Mouse (Mus musculus) right cerebral cortex, postnatal 4 days (tissue): ENCODE results near the gene Adh6b.

ENCODE experiments used
- DNase-seq: peaks from one replicate; pipeline ENCODE4 v3.0.0-alpha.2; 2022

Adh6b gene

DNA sequence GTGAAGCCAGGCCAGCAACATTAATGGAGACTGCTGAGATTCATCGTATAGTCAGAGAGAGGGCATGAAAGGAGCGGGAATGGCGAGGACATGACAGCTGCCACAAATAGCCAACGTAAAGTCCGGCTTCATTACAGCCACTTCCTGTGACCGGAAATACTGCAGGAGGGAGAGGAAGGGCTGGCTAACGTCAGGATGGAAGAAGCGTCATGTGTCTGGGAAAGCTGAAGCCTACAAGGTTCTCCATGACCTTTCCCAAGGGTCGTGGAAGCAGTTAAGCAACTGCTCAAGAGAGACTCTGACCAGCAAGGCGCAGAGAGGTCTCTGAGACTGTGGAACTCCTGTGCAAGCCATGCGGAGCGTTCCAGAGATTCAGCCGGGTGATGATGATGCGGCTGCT, at the start of gene Adh6b:
Gene Adh6b (plus strand): TSS at position 305 of the 400 bp plus-strand sequence.
- DNase-seq, result no peak

DNA sequence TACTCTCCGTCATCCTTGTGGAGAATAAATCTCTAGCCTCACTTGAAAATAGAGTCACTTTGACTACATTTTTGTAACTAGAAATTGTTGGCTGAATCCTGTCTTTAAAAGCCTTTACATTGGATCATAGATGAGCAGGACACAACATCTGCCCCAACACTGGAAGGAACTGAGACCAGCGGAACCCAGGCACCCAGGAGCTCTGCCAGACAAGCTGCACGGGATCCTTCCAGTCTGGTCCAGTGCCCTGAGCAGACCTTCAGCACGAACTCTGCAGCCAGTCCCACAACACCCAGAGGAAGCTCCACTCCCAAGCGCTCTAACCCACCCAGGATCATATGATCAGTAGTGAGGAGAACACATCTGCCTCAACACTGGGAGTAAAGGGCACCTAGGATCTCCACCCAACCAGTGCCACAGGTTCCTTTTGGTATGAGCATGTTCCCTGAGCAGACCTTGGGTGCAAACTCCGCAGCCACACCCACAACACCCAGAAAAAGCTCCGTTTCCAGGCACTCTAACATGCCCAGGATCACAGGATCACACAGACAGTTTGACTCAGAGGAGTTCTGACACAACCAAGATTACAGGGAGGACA, 48.2 kb upstream of the Adh6b start:
- DNase-seq, result no peak

DNA sequence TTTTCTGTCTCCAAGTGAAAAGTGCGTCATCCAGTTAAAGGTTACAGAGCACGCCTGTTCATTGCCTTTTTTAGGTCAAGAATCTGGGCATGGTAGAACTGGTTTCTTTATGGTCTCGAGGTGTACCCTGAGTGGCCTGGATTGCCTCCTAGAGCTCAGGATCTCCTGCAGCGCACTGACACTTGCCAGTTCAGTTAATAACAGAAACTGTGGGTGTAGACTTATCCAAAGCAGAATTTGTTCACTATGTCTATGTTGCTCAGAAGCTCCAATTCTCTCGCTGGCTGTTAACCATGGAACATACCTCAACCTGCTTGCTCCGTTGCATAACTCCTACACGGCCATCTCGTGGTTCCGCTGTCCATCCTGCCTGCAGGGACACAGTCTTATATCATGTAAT, 41.4 kb upstream of the Adh6b start:
- DNase-seq, result no peak

DNA sequence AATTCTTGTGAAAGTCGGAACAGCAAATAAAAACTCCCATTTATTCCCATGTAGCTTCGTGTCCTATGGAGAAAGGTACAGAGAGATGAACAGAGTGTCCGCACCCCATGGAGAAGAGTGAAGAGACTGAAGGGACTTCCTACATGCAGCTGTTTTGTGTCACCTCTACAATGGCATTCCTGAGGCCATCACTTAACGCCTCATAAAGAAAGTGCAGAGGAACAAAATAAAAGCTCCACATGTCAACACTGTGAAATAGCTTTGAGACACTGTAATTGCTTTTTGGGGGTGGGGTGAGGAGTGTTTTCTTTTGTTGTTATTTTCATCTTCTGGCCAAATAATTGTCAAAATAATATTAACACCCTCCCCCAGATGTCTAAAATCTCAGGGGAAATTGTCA, 38.9 kb upstream of the Adh6b start:
- DNase-seq, result no peak

DNA sequence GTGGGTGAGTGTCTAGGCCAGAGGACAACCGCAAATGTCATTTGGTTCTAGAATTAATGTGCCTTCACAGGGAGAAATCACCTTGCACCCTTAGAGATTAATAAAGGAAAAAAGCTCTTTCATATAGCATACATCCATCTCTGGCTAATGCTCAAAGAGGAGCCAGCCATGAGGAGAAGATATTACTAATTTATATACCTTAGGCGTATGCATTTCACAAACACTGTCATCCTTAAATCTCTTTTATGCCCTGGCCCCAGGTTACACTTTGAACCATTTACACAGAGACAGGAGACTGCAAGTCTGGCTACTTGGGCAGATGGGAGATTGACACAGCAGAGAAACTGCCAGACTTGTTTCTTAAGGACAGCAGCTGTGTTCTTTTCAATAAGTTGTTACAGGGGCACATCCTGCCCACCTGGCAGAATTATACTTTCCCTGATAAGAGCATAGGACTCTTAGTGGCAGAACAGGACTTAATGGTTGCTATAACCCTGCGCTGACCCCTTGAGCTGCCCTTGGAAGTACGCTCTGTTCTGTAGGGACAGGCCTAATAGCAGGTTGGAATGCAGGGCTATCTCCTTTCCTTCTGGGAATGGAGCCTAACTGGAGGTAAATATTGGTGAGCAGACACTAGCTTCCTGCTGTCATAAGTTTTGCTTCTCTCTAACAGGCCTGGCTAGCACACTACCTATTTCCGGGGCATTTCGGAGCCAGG, 37.6 kb upstream of the Adh6b start:
- no peak for DNase-seq

DNA sequence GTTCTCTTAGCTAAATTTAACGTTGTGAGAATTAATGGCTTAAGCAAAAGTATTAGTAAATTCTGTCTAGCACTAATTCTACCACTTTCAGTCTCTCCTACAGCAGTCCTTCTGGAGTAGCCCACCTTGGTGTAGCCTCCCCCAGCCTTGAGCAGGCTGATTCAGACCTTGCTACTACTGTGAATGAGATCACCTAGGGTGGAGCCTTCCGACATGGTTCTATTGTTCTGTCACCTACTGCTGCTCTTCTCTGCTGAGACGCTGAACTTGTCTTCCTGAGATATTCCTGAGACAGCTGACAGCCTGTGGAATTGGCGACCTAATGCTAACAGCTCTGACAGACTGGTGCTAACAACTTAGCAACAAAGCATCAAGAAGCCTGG, 37.1 kb upstream of the Adh6b start:
- DNase-seq, result no peak

DNA sequence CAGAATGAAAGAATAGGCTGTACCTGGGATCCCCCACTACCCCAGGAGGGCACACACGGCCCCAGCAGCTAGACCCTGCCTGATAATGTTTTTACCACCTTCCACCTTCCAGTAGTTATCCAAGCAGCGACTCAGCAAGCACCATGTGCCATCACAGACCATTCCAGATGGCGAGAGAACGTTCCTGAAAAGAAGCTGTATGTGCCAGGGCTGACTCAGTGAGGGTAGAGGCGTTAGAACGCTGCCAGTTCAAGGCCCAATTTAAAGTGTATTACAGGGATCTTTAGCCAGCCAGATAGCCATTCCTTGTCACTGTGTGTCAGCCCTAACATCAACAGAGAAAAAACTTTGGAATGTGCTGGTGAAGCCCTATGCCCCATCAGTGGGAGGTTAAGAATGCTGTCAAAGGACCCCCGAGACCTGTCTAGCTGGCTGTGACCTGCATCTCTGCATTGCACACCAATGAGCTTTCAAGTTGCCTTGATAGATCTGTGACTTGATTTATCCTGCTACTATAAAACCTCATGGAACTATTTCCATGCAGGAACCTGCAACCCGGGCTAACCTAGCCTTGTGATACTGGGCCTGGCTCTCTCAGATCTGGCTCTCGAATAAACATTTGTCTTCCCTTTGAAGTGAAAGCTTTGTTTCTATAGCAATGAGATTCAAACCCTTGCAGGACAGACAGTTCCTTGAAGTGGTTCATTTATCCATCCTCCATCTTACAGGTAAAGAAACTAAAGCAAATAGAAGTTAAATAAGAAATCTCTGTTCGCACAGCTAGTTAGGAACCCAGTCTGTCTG, 35.9 kb upstream of the Adh6b start:
- no peak for DNase-seq

DNA sequence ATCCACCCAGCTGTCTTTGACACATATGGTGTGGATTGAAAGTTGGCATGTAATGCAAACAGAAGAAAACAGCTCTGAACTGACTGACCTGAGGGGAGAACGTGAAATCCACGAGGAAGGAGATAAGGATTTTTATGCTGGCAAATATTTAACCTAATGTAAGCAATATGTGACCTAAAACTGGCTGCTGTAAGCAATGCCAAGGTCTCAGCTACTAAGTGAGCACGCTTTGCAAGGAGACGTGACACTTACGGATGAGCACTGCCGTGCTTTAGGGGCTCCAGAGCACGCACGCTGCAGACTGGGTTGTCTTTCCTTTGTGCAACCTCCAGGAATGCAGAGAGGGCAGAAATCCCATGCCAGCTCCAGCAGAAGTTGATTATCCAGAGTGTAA, 35.3 kb upstream of the Adh6b start:
- no peak for DNase-seq

DNA sequence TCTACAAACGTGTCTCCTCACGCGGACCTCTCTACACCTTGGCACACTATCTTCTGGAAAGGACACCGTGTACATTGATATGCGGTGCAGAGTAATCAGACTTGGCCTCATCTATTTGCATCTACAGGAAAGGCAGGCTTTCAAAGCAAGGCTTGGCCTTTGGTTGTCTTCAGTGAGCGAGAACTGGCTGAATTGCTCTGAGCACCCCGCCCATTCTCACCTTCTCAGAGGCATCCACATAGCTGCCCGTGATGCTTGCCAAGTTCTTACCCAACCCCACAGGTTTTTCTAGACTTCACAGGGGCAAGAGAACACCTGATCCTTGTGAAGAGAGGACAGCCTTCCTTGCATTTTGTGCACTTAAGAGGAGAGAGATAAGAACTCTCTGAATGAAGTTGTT, 31.7 kb upstream of the Adh6b start:
- no peak for DNase-seq

DNA sequence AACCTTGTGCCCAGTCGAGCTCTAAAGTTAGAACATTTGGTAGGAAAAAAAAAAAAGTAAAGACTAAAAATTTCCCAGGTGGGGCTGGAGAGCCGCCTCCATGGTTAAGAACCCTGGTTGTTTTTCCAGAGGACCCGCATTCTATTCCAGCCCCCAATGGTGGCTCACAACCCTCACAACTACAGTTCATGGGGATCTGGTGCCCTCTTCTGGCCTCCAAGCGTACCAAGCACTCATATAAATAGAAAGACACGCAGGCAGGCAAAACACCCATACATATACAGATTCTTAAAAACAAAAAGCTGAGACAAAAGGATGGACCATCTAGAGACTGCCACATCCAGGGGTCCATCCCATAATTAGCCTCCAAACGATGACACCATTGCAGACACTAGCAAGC, 30.6 kb upstream of the Adh6b start:
- DNase-seq, result no peak

DNA sequence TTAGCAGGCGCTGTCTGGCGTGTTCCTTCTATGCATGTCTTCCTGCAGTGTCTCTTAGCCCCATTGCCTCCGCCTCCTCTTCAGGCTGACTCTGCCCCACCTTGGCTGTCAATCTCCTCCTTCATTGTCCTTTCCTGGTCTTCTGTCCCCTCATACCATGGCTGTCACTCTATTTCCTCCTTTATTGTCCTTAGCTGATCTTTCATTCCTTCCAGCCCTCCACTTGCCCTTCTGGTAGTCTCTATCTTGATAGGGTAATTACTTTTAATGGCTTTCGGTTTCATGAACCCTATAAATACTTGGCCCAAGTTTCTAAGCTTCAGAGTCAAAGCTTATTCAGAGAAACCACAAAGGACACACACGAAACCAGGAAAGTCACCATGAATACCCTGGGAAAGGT, 28.6 kb upstream of the Adh6b start, which contains the start of gene Adh6a:
Gene Adh6a (plus strand): TSS at position 322 of the 400 bp plus-strand sequence.
- DNase-seq, result no peak

DNA sequence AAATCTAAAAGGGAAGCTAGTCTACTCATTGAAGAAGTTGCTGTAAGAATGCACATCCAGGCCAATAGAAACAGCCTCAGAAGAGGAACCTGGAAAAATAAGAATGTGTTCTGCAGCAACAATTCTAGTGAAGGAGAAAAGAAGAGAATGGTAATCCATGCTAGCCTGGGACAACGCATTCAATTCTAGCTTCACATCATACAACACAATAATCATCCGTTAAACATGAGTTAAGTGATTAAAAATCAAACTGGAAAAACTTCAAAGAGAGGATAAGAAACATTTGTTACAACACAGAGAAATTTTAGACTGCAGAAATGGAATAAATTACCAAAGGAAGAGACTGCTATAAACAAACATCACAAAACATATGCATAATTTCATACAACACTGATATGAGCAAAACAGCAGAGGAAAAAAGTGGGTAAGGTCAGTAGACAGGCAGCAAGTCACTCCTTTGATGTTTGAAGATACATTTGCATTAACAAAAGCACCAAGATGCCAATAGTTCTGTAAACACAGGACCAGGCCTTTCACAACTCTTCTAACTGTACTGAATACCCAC, 24.6 kb upstream of the Adh6b start:
- no peak for DNase-seq

DNA sequence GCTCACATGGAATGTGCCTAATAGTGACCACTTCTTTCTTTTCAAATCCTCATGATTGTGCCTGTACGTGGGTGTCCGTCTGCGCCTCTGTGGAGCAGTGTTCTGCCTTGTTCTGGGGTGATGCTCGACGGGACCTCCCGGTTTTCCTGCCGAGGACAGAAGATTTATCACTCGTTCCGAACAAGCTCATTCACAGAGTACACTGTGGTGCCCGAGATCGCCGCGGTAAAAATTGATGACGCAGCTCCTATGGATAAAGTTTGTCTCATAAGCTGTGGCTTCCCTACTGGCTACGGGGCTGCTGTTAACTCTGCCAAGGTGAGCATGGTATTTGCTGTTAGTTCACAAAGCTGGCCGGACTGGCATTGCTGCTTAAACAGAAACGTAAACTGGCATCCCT, 16.6 kb upstream of the Adh6b start:
- no peak for DNase-seq

DNA sequence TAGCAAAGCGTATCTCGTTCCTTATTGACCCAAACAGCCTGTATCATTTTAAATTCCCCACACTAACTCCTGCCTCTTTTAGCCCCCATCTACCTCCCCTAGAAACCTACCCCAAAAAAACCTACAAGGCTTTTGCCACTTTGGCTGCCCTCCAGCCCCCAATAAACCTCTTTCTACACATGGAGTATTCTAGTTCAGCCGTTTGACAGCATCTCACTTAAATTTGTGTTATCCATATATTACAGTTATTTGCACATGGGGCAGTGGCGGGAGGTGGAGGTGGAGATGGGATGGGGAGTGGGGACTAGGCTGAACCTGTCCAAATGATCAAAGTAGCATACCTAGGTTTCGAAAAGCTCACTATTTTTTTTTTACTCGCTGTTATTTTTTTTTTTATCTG, 16.1 kb upstream of the Adh6b start:
- no peak for DNase-seq

DNA sequence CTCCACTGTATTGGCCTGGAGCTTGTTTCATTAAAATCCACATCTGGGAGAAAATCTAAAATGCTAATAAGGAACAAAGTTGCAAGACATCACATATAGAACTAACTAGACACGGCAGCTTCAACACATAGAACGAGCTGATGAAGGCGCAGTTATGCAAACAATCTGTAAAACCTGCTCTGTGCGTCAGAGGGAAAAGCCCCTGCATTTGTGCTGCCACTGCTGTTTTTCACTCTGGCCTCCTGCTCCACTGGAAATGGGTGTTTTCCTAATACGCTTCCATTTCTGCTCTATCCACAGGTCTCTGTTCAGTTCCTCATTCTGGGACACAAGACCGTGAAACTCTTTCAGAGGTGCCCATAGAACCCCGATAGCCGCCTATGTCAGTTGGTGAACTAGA, 7.7 kb upstream of the Adh6b start:
- DNase-seq, result no peak

DNA sequence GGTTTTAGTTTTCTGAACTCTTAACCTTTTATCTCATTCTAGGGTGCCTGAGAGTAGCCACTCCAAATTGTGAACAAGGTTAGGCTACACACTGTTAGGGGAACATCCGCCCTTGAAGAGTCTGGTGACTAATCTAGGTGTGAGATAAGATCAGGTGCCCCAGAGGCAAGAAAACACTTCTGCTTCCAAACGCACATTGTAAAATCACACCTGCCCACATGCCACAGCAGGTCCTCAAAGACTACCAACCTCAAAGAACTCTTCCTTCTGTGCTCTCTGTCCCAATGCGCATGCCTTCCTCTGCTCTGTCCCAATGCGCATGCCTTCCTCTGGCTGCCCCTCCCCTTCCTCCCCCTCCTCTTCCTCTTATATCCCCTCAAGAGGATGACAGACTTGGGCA, 7.3 kb upstream of the Adh6b start:
- no peak for DNase-seq

DNA sequence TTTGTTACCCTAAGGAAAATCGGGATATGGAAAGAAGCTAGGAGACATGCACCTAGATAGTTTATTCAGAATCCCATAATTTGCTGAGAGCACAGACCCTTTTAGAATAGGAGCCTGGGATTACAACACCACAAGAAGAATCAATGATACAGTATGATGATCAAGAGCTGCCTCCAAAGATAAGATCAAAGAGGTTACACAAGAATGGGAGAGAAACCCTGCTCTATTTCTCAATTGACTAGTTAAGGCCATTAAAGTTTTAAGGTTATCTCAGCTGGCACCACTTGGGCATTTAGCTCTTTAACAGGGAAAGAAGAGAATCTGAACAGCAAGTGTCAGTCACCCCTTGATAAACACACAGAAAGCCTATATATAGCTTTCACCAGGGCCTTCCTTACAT, 6.0 kb upstream of the Adh6b start:
- no peak for DNase-seq

DNA sequence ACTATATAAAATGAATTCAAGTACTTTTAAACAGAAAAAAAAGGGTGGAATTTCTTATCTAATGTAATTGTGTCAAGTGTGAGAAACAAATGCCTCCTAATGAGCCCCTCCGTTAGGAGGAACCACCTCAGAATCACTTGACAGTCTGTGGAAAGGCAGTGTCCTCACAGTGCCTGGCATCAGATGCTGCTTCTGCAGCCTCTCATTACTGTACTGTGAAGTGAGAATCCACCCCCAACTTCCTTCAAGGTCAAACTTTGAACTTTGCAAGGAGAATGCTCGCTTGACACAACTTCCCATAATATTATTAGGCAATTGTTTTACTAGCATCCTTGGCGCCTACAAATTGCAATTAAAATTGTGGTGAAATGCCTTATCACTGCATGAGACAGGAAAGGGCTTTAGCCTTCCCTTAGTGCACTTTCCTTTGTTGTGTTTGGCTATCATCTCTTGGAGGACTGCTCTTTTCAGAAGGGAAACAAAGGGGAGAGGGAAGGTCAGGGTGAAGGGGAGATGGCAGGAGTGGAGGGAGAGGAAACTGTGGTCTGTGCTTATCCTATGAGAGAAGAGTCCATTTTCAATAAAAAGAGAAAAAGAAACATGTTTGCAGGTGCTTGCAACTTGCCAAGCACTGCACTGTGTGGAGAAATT, 5.3 kb upstream of the Adh6b start:
- no peak for DNase-seq

DNA sequence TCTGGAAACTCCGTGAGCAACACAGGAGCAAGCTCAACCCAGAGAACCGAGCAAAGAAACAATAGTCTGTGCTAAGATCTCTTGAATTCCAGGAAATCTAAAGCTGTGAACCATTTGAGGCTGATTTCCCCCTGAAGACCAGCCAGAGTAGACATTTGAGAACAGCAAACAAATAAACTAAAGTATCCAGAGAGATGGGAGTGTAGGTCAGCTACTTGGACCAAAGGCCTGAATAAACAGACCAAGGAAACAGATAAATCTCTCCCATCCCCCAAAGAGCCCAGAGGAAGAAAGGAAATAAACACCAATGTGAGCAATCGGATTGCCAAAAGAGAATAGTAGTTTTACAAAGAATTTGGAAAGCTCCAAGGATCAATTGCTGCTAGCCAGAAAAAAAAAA, 5.5 kb downstream of the Adh6b start:
- no peak for DNase-seq

DNA sequence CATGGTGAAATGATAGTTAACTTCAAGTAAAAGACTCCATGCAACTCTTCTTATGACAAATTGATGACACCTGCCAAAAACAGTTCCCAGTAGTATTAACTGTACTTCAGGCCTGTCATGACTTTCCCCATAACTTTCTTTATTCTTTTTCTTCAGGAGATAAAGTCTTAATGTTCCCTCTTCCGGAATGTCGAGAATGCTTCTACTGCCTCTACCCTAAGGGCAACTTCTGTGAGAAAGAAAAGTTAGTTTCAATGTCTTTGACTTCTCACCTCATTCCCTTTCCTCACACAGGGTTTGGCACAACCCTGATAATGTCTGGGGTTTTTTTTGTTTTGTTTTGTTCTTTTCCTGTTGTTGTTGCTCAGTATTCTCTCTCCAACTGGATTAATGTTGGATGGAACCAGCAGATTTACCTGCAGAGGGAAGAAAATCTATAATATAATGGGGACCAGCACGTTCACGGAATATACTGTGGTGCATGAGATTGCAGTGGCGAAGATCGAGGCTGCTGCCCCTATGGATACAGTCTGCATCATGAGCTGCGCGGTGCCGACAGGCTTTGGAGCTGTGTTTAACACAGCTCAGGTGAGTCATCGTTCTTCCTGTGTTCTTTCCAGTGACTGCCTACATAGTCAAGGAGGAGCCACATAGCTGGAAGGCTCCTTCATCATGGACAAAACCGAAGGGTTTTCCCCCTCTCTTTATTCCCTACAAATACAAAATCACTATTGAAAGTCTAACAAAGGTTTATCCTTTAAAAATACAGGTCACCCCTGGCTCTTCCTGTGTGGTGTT, 10.6 kb downstream of the Adh6b start:
- no peak for DNase-seq

DNA sequence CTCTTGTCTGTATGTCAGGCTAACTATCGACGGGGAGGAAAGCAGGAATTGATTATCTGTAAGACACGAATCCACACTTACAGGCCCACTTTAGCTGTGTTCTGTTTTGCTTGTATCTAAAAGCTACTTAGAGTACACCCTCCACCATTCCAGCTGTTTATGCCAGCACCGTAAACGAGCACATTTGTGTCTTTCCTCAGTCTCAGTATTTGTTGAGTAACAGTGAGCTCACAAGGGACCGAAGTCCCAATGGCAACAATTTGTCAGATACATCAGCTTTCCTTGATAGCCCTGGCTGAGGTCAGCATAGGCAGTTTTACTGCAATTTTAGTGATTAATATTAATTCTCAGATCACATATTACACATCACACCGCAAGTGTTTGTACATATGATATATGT, 17.3 kb downstream of the Adh6b start:
- no peak for DNase-seq

DNA sequence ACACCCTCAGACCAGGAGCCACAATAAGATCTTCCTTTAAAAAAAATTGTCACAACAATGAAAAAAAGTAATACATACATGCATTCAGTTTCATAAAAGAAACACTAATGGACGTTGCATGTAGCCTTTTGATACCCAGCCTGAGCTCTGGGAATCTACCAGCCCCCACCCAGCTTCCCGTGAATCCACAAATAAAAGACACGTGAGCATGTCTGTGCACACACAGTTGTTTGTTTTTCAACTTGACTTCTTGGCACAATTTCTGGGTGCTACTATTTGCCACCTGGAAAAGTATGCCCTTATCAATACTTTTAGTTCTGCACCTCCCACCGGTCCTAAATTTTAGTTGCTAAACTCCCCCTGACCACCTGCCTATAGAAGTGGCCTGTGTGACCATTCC, 19.1 kb downstream of the Adh6b start:
- DNase-seq, result no peak

DNA sequence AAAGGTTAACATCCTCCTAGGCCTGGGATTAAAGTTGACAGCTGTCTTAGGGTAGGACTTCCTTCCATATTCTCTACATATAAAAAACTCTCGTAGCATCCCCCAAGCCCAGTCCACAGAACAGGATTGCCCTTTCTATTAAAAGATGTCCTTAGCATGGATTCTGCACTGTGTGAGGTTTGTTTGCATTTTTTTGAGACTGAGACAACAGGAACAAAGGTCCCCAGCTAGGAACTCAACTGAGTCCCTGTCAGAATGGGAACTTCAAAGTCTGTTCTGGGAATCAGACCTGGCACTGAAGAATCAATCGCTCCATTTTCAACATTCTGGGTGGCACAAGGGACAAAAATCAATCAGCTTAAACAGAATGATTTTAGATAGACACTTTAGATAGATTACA, 21.3 kb downstream of the Adh6b start:
- no peak for DNase-seq
